Mouse (Mus musculus): ENCODE results near the gene Arhgef25. TPM values are rescaled to one million over a fixed set of nuclear protein-coding genes. Genes with fewer than 3 reads are reported as not detected.

Arhgef25 gene
- polyA plus RNA-seq (2015; fragmentation: Nextera tagmentation; extraction: Ambion mirVana), result 24.7 and 32.5 TPM in 2 replicates

DNA sequence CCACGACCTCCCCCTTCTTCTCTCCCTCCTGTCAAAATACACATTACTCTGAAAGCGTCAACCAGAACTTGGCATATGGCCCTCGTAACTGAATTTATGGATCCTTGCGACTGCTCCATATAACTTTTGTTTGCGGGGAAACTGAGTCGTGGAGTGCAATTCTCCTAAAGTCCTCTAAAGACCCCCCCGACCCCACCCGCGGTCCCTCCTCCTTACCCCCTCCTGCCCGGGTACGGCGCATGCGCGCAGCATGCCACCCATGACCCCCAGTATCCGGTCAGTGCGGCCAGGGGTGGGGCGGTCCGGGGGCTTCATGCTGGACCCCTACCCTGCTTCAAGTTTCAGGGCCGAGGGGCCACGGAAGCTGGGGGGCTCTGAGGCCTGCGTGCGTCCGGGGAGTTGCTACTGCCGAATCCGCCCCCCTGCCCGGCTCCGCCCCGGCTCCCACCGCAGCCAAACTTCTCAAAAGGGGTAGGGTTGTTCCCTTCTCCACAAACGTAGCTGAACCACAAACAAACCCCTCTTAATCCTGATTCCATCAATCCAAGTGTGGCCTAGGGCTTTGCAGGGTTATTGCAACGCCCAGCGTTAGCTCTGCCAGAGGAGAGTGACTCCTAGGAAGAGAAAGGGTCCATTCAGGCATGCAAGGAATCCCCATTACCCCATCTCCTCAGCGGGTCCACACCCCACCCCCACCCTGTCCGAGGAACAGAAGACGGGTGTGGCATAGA lies at the start of gene Arhgef25:
Arhgef25 (minus strand) TSS at position 433 of the 731 bp plus-strand sequence.
- H3K4me2 ChIP-seq, result peak within 1 kb of the TSS; percentile 95
- peak; percentile 14 for ATAC-seq (replicated peaks; ENCODE audit: insufficient number of reproducible peaks, insufficient read depth, low FRiP score, low read depth)
- no peaks in the 10 kb centered on the region for H3K9me3 ChIP-seq (replicated peaks)
- peaks cover 9% of the 10 kb centered on the region for H3K36me3 ChIP-seq
- H3K9ac ChIP-seq, result peak within 1 kb of the TSS; percentile 64
- peaks cover 47% of the 10 kb centered on the region for H3K4me1 ChIP-seq (replicated peaks)
- H3K27ac ChIP-seq, result peak within 1 kb of the TSS; percentile 75
- peaks cover 13% of the 10 kb centered on the region for H3K27me3 ChIP-seq
- WGBS, result 4% methylated on average over 35 of the region's 35 CpGs
- peak within 1 kb of the TSS; percentile 64 for H3K4me3 ChIP-seq

- Histone ChIP-seq H3K9me3 (replicated peaks) (no peaks in the 10 kb centered on the region), H3K27me3 (peaks cover 37% of the 10 kb centered on the region), H3K4me1 (replicated peaks) (no peaks in the 10 kb centered on the region), H3K9ac (no peak overlapping the region), H3K4me3 (no peak overlapping the region), H3K27ac (no peak overlapping the region), H3K4me2 (no peak overlapping the region), H3K36me3 (no peaks in the 10 kb centered on the region)
- ATAC-seq (replicated peaks; ENCODE audit: insufficient number of reproducible peaks, insufficient read depth, low FRiP score, low read depth), result no peak
- WGBS, result 56% methylated on average over 18 of the region's 18 CpGs
These were observed 48.5 kb upstream of the Arhgef25 start for GRCm38 (mm10) chr10:127238241-127238824.

DNA sequence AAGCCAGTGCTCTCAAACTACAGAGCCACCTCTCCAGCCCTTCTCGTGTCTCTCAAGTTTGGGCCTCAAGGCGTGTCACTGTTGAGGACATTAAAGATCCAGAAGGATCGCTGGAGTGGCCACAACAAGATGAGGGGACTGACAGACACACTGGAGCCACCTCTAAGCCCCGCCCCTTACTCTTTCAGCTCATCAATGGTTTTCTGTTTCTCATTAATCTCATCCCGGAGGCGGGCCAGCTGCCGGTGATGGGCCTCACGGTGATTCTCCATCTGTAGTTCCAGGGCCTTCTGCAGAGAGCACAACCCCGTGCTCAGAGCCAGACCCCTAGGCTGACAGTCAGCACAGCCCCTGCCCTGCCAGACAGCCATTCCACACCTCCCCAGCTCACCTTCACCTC lies 46.7 kb upstream of the Arhgef25 start:
- WGBS, result 38% methylated on average over 9 of the region's 9 CpGs
- Histone ChIP-seq H3K9me3 (replicated peaks) (no peaks in the 10 kb centered on the region), H3K27me3 (peaks cover 41% of the 10 kb centered on the region), H3K4me3 (no peak overlapping the region), H3K4me1 (replicated peaks) (no peaks in the 10 kb centered on the region), H3K4me2 (no peak overlapping the region), H3K36me3 (no peaks in the 10 kb centered on the region), H3K9ac (no peak overlapping the region), H3K27ac (no peak overlapping the region)
- ATAC-seq (replicated peaks; ENCODE audit: insufficient number of reproducible peaks, insufficient read depth, low FRiP score, low read depth), result no peak

- no peak for ATAC-seq (replicated peaks; ENCODE audit: insufficient number of reproducible peaks, insufficient read depth, low FRiP score, low read depth)
- Histone ChIP-seq H3K4me1 (replicated peaks) (no peaks in the 10 kb centered on the region), H3K27me3 (peaks cover 47% of the 10 kb centered on the region), H3K4me2 (no peak overlapping the region), H3K4me3 (no peak overlapping the region), H3K27ac (no peak overlapping the region), H3K9ac (no peak overlapping the region), H3K9me3 (replicated peaks) (no peaks in the 10 kb centered on the region), H3K36me3 (no peaks in the 10 kb centered on the region)
- 72% methylated on average over 9 of the region's 9 CpGs for WGBS
These were observed 43.3 kb upstream of the Arhgef25 start for GRCm38 (mm10) chr10:127233141-127233540.

GRCm38 (mm10) chr10:127231741-127232140 lies 41.9 kb upstream of the Arhgef25 start:
- Histone ChIP-seq H3K27ac (no peak overlapping the region), H3K4me1 (replicated peaks) (no peaks in the 10 kb centered on the region), H3K27me3 (peaks cover 40% of the 10 kb centered on the region), H3K4me2 (no peak overlapping the region), H3K4me3 (no peak overlapping the region), H3K36me3 (no peaks in the 10 kb centered on the region), H3K9me3 (replicated peaks) (no peaks in the 10 kb centered on the region), H3K9ac (no peak overlapping the region)
- ATAC-seq (replicated peaks; ENCODE audit: insufficient number of reproducible peaks, insufficient read depth, low FRiP score, low read depth), result no peak
- 81% methylated on average over 14 of the region's 14 CpGs for WGBS

DNA sequence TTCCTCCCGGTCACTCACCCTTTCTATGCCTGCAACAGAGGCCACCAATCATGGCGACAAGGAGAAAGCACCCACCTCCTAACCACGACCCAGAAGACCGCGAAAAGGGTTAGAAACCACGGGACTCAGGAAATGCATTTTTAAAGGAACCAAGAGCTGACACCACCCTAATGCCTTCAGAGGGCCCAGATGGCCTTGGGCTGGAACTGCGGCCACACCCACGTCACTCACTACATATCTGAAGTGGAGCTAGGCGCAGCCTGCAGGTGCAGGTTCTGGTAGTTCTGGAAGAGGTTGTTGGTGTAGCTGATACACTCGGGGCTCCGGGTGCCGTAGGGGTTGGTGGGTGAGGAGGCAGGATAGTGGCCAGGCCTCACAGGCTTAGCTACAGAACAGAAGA lies 40.8 kb upstream of the Arhgef25 start:
- Histone ChIP-seq H3K4me1 (replicated peaks) (no peaks in the 10 kb centered on the region), H3K4me2 (peak overlapping the region; percentile 16; the same call in 1 of the 2 replicates)
- no peak for ATAC-seq (replicated peaks; ENCODE audit: insufficient number of reproducible peaks, insufficient read depth, low FRiP score, low read depth)

GRCm38 (mm10) chr10:127228897-127229296 lies 39.0 kb upstream of the Arhgef25 start:
- peaks cover 40% of the 10 kb centered on the region for H3K27me3 ChIP-seq
- 14% methylated on average over 4 of the region's 4 CpGs for WGBS
- no peak overlapping the region for H3K4me3 ChIP-seq
- no peaks in the 10 kb centered on the region for H3K9me3 ChIP-seq (replicated peaks)
- H3K36me3 ChIP-seq, result no peaks in the 10 kb centered on the region
- ATAC-seq (replicated peaks; ENCODE audit: insufficient number of reproducible peaks, insufficient read depth, low FRiP score, low read depth), result 0 out of 2 replicates have a peak, but pooled peaks have one; percentile 50
- no peak overlapping the region for H3K4me2 ChIP-seq
- H3K4me1 ChIP-seq (replicated peaks), result no peaks in the 10 kb centered on the region
- H3K27ac ChIP-seq, result no peak overlapping the region
- H3K9ac ChIP-seq, result no peak overlapping the region

More for the DNA sequence above, 40.8 kb upstream of the Arhgef25 start:
- Histone ChIP-seq H3K9me3 (replicated peaks) (no peaks in the 10 kb centered on the region), H3K27me3 (peaks cover 36% of the 10 kb centered on the region), H3K36me3 (no peaks in the 10 kb centered on the region), H3K27ac (no peak overlapping the region), H3K9ac (no peak overlapping the region), H3K4me3 (no peak overlapping the region)
- 77% methylated on average over 12 of the region's 12 CpGs for WGBS

DNA sequence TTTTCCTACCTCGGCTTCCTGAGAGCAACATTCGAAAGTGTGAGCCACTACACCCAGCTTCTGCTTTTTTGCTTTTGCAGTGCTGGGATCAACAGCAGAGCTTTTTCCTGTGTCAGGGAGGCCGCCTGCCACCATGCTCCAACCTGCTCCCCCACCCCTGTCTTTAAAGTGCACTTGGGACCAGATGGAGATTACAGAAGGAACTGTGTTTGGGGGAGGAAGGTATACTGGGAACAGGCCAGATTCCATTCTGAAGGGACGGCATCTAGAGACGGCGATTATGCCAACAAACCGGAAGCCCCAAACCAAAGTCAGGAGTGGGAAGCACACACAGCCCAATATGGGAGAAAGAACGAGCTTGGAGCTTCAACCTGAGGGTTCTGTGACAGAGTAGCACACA lies 37.3 kb upstream of the Arhgef25 start:
- Histone ChIP-seq H3K4me1 (replicated peaks) (no peaks in the 10 kb centered on the region), H3K4me3 (no peak overlapping the region), H3K27me3 (peaks cover 45% of the 10 kb centered on the region), H3K9me3 (replicated peaks) (no peaks in the 10 kb centered on the region), H3K36me3 (no peaks in the 10 kb centered on the region), H3K4me2 (no peak overlapping the region), H3K27ac (no peak overlapping the region), H3K9ac (no peak overlapping the region)
- WGBS, result 82% methylated on average over 8 of the region's 8 CpGs
- no peak for ATAC-seq (replicated peaks; ENCODE audit: insufficient number of reproducible peaks, insufficient read depth, low FRiP score, low read depth)

- 55% methylated on average over 8 of the region's 8 CpGs for WGBS
These were observed 36.5 kb upstream of the Arhgef25 start for GRCm38 (mm10) chr10:127226318-127226895.

DNA sequence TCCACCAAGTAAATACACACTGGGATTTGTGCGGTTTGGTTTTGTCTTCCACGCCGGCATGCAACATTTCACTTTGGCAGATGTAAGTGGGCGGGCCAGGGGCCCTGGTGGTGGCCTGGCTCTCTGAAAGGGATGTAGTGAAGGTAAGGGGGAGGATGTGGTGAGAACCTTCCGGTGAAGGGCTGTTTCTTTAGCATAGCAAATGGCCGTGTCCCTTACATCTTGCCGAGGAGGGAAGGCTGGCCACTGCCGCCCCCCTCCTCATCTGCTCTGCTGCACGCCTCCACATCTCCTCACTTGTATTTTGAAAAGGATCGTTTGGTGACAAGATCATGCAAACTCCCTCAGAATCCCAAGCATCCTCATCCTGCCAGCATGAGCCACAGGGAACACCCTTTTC lies 35.8 kb upstream of the Arhgef25 start:
- no peak overlapping the region for H3K27ac ChIP-seq
- no peak for ATAC-seq (replicated peaks; ENCODE audit: insufficient number of reproducible peaks, insufficient read depth, low FRiP score, low read depth)
- no peak overlapping the region for H3K9ac ChIP-seq
- peaks cover 36% of the 10 kb centered on the region for H3K27me3 ChIP-seq
- H3K36me3 ChIP-seq, result no peaks in the 10 kb centered on the region
- no peaks in the 10 kb centered on the region for H3K9me3 ChIP-seq (replicated peaks)
- no peaks in the 10 kb centered on the region for H3K4me1 ChIP-seq (replicated peaks)
- no peak overlapping the region for H3K4me2 ChIP-seq
- WGBS, result 28% methylated on average over 10 of the region's 10 CpGs
- no peak overlapping the region for H3K4me3 ChIP-seq

More at GRCm38 (mm10) chr10:127226318-127226895, 36.5 kb upstream of the Arhgef25 start:
- Histone ChIP-seq H3K9ac (no peak overlapping the region), H3K27ac (no peak overlapping the region), H3K4me1 (replicated peaks) (no peaks in the 10 kb centered on the region), H3K9me3 (replicated peaks) (no peaks in the 10 kb centered on the region), H3K4me2 (no peak overlapping the region), H3K4me3 (no peak overlapping the region), H3K36me3 (no peaks in the 10 kb centered on the region), H3K27me3 (peaks cover 42% of the 10 kb centered on the region)
- no peak for ATAC-seq (replicated peaks; ENCODE audit: insufficient number of reproducible peaks, insufficient read depth, low FRiP score, low read depth)

- no peak overlapping the region for H3K27ac ChIP-seq
- H3K9ac ChIP-seq, result no peak overlapping the region
- no peaks in the 10 kb centered on the region for H3K36me3 ChIP-seq
- no peak overlapping the region for H3K4me2 ChIP-seq
- peaks cover 31% of the 10 kb centered on the region for H3K27me3 ChIP-seq
- no peaks in the 10 kb centered on the region for H3K4me1 ChIP-seq (replicated peaks)
- 51% methylated on average over 6 of the region's 6 CpGs for WGBS
- H3K9me3 ChIP-seq (replicated peaks), result no peaks in the 10 kb centered on the region; the same call in 1 of the 2 replicates
- H3K4me3 ChIP-seq, result no peak overlapping the region
- ATAC-seq (replicated peaks; ENCODE audit: insufficient number of reproducible peaks, insufficient read depth, low FRiP score, low read depth), result no peak
These were observed 35.3 kb upstream of the Arhgef25 start for GRCm38 (mm10) chr10:127225213-127225612.
